In genomic region chr16:29728769-29729481, GRCm38 (mm10) we compare ENCODE assay signal across 8 mouse cellular contexts.
A peak's percentile ranks its signal among the peaks of the same experiment; 100 is the strongest.
DNase-seq lines count a peak whose midpoint lies in the region; ATAC-seq and TF ChIP-seq lines count a peak whose summit lies in the region.

No protein-coding gene starts in this region.

- no peak overlapping the region for H3K4me2 ChIP-seq in liver, embryonic 14.5 days (ENCODE audit: low read depth)
- H3K4me2 ChIP-seq in neural tube, embryonic 13.5 days = no peak overlapping the region

- H3K9ac ChIP-seq in liver, embryonic 14.5 days (replicated peaks) = no peak overlapping the region
- no peak overlapping the region for H3K9ac ChIP-seq in neural tube, embryonic 13.5 days

- peaks cover 98% of the 10 kb centered on the region for H3K27me3 ChIP-seq in embryonic facial prominence, embryonic 10.5 days (replicated peaks; ENCODE audit: low read depth, poor library complexity, severe bottlenecking)
- no peaks in the 10 kb centered on the region; the same call in none of the 2 replicates for H3K27me3 ChIP-seq in liver, embryonic 14.5 days (ENCODE audit: control insufficient read depth, insufficient read depth, low read length)
- peaks cover 97% of the 10 kb centered on the region for H3K27me3 ChIP-seq in neural tube, embryonic 13.5 days

- no peak for TF ChIP-seq EP300 in liver, embryonic 14.5 days (IDR thresholded peaks at IDR 0.05; ENCODE audit: low read depth)

- H3K9me3 ChIP-seq in embryonic facial prominence, embryonic 10.5 days = no peaks in the 10 kb centered on the region
- no peaks in the 10 kb centered on the region for H3K9me3 ChIP-seq in liver, embryonic 14.5 days (ENCODE audit: control insufficient read depth, low read length)
- no peaks in the 10 kb centered on the region for H3K9me3 ChIP-seq in neural tube, embryonic 13.5 days

- peaks cover 56% of the 10 kb centered on the region for H3K4me1 ChIP-seq in embryonic facial prominence, embryonic 10.5 days
- H3K4me1 ChIP-seq in liver, embryonic 14.5 days (replicated peaks; ENCODE audit: control insufficient read depth in 2 of 2, insufficient read depth in 2 of 2, low read length in 1 of 2) = no peaks in the 10 kb centered on the region
- peaks cover 30% of the 10 kb centered on the region for H3K4me1 ChIP-seq in neural tube, embryonic 13.5 days (replicated peaks)

- no peak overlapping the region for H3K27ac ChIP-seq in embryonic facial prominence, embryonic 10.5 days (replicated peaks)
- H3K27ac ChIP-seq in liver, embryonic 14.5 days = no peak overlapping the region
- no peak overlapping the region for H3K27ac ChIP-seq in neural tube, embryonic 13.5 days (replicated peaks)

- peak; percentile 95 for DNase-seq in 3T3-L1 (ENCODE audit: low read depth, low spot score)
- peak; percentile 90 for DNase-seq in adrenal gland, postnatal 10 days
- peak; percentile 88 for DNase-seq in embryonic facial prominence, embryonic 10.5 days (ENCODE audit: low spot score)
- DNase-seq in heart, adult 8-10 months (ENCODE audit: low spot score) = peak; percentile 82
- peak; percentile 81 to 92 for DNase-seq in kidney, postnatal 25 days
- DNase-seq in liver, embryonic 14.5 days (ENCODE audit: low read depth in 3 of 3, low spot score in 3 of 3) = peak; percentile 10 to 22 (median 19)
- peak; percentile 93 for DNase-seq in testis, postnatal 10 days (ENCODE audit: low spot score)

- H3K36me3 ChIP-seq in embryonic facial prominence, embryonic 10.5 days (replicated peaks) = no peaks in the 10 kb centered on the region
- no peaks in the 10 kb centered on the region for H3K36me3 ChIP-seq in liver, embryonic 14.5 days (replicated peaks; ENCODE audit: control insufficient read depth, insufficient read depth, low read depth)
- no peaks in the 10 kb centered on the region for H3K36me3 ChIP-seq in neural tube, embryonic 13.5 days

- H3K4me3 ChIP-seq in embryonic facial prominence, embryonic 10.5 days = no peak overlapping the region
- no peak overlapping the region for H3K4me3 ChIP-seq in liver, embryonic 14.5 days (ENCODE audit: insufficient read depth in 1 of 2, low read depth in 2 of 2, low read length in 2 of 2)
- H3K4me3 ChIP-seq in neural tube, embryonic 13.5 days = no peak overlapping the region

- no peak for ATAC-seq in liver, embryonic 14.5 days (ENCODE audit: insufficient read depth)
- ATAC-seq in neural tube, embryonic 13.5 days (ENCODE audit: low read depth) = peak; percentile 55; the same call in 1 of the 2 replicates

- peak; percentile 87 for TF ChIP-seq CTCF in liver, embryonic 14.5 days (IDR thresholded peaks at IDR 0.05; ENCODE audit: low read depth)

- 22% methylated on average over 10 of the region's 10 CpGs for WGBS in embryonic facial prominence, embryonic 10.5 days
- WGBS in liver, embryonic 14.5 days (ENCODE audit: insufficient replicate concordance) = 20% methylated on average over 10 of the region's 10 CpGs
- 13% methylated on average over 10 of the region's 10 CpGs for WGBS in neural tube, embryonic 13.5 days

Comparison
In these comparisons a context has a peak if more than half of its experiments do, and no peak if none do; other contexts are left out.
1. DNase-seq: peak in every context shown above with its lines; median percentile 95 in 3T3-L1; 93 in testis, postnatal 10 days; 90 in adrenal gland, postnatal 10 days; 88 in embryonic facial prominence, embryonic 10.5 days; 86 in kidney, postnatal 25 days; 82 in heart, adult 8-10 months; 19 in liver, embryonic 14.5 days.